Mouse (Mus musculus) ES-E14 (cell line): ENCODE results near the gene Zbtb14. TPM values are rescaled to one million over a fixed set of nuclear protein-coding genes. Genes with fewer than 3 reads are reported as not detected.

Experiments
- DNase-seq: peaks from one replicate; pipeline ENCODE4 v3.0.0-alpha.2; 2013; ENCODE audit warnings: low read depth, low spot score
- H3K27ac ChIP-seq: 2 replicates; pipeline ENCODE4 v1.5.1; 2012; ENCODE audit warnings: low read depth, mild to moderate bottlenecking, low read length, moderate library complexity, mixed read lengths; ENCODE audit not compliant: poor library complexity, insufficient read depth, severe bottlenecking
- H3K36me3 ChIP-seq: 2 replicates; pipeline ENCODE4 v1.6.1; 2012; ENCODE audit warnings: mild to moderate bottlenecking, low read length, moderate library complexity, mixed read lengths; ENCODE audit not compliant: control insufficient read depth, poor library complexity, insufficient read depth, severe bottlenecking
- H3K4me1 ChIP-seq, 2 experiments: fragments of 150-350 bp in 1 of 2; sonication (generic) in 1 of 2; 2 replicates each; pipeline ENCODE4 v1.6.1; 2012; ENCODE audit warnings: low read length in 2 of 2, mild to moderate bottlenecking in 1 of 2, mixed read lengths in 1 of 2; ENCODE audit not compliant: control insufficient read depth in 2 of 2, insufficient read depth in 2 of 2, poor library complexity in 1 of 2
- H3K4me3 ChIP-seq, 2 experiments: fragments of 150-350 bp in 1 of 2; sonication (generic) in 1 of 2; 2 replicates each; pipeline ENCODE4 v1.5.1; 2012; ENCODE audit warnings: low read length in 2 of 2, low read depth in 1 of 2, mild to moderate bottlenecking in 1 of 2, mixed read lengths in 1 of 2; ENCODE audit not compliant: insufficient read depth in 1 of 2, poor library complexity in 1 of 2, severe bottlenecking in 1 of 2
- H3K9ac ChIP-seq: 2 replicates; pipeline ENCODE4 v1.6.1; 2012; ENCODE audit warnings: low read depth, mild to moderate bottlenecking, low read length, mixed read lengths; ENCODE audit not compliant: poor library complexity, insufficient read depth, severe bottlenecking
- H3K9me3 ChIP-seq: fragments of 150-350 bp; sonication (generic); 2 replicates; pipeline ENCODE4 v1.6.1; 2012; ENCODE audit warnings: low read depth, mild to moderate bottlenecking, low read length; ENCODE audit not compliant: control insufficient read depth, insufficient read depth
- CHD2 ChIP-seq: IDR thresholded peaks from 2 replicates; pipeline ENCODE4 v1.6.1; 2014; ENCODE audit warnings: mild to moderate bottlenecking, low read depth, low read length, inconsistent platforms
- HCFC1 ChIP-seq: IDR thresholded peaks from 2 replicates; pipeline ENCODE4 v1.6.1; 2012; ENCODE audit warnings: low read length, inconsistent platforms, borderline replicate concordance; ENCODE audit not compliant: insufficient read depth
- MAFK ChIP-seq: IDR thresholded peaks from 2 replicates; pipeline ENCODE4 v1.6.1; 2014; ENCODE audit warnings: mild to moderate bottlenecking, low read depth, low read length, inconsistent platforms; ENCODE audit not compliant: insufficient read depth
- ZNF384 ChIP-seq: IDR thresholded peaks from 2 replicates; pipeline ENCODE4 v1.6.1; 2012; ENCODE audit warnings: low read depth, low read length, inconsistent platforms
- in situ Hi-C, 2 experiments: fragments of 600-800 bp; cut with MboI; formaldehyde crosslinking; loops; one replicate each; pipeline ENCODE4 v1.15.1; 2025; ENCODE audit warnings: low sequenced_read_pairs in 2 of 2, inconsistent platforms in 1 of 2; ENCODE audit not compliant: unreplicated experiment in 2 of 2
- total RNA-seq: library from RNA; depleted of rRNA; stranded (reverse); fragments of 300-350 nt; gene quantifications from 2 replicates; pipeline ENCODE4 v1.2.3, GENCODE M21; 2012; rRNA removed

The Zbtb14 gene
- total RNA-seq, 1 experiment, result 7.1 TPM

- H3K9ac ChIP-seq, result peak within 1 kb of the TSS; percentile 37; the same call in 1 of the 2 replicates
- no peak for TF ChIP-seq HCFC1
- no peaks in the 10 kb centered on the region for H3K36me3 ChIP-seq
- peak; percentile 49 for DNase-seq
- no peak within 1 kb of the TSS for H3K27ac ChIP-seq
- H3K9me3 ChIP-seq, result no peaks in the 10 kb centered on the region
- 0 out of 4 replicates have a peak, but pooled peaks cover 0 to 1% of the 10 kb centered on the region in 2 experiments for H3K4me1 ChIP-seq
- H3K4me3 ChIP-seq, result peak within 1 kb of the TSS; percentile 63 to 71
- in situ Hi-C loops, result no loop called here
Observed at GRCm38 (mm10) chr17:69438990-69439491, 56.2 kb downstream of the Zbtb14 start, which contains the start of gene Akain1. Akain1 (plus strand) TSS chr17:69439326.

GRCm38 (mm10) chr17:69439571-69440480 lies 57.0 kb downstream of the Zbtb14 start:
- no peak overlapping the region for H3K27ac ChIP-seq
- H3K9ac ChIP-seq, result no peak overlapping the region
- in situ Hi-C loops, result no loop called here
- peak overlapping the region; percentile 63 to 71 for H3K4me3 ChIP-seq
- H3K9me3 ChIP-seq, result no peaks in the 10 kb centered on the region
- TF ChIP-seq ZNF384 (no peak), HCFC1 (no peak), MAFK (no peak), CHD2 (no peak)
- H3K4me1 ChIP-seq, result 0 out of 4 replicates have a peak, but pooled peaks cover 0 to 1% of the 10 kb centered on the region in 2 experiments
- H3K36me3 ChIP-seq, result no peaks in the 10 kb centered on the region
- DNase-seq, result no peak

Other genes with a start within 250 kb of the Zbtb14 start
- gene Akain1, start 56.3 kb downstream of the Zbtb14 start, total RNA-seq, result not detected in 2 replicates